Mouse (Mus musculus) right cerebral cortex, postnatal 14 days (tissue): ENCODE measurements around the gene Baz2b.

ENCODE experiments used
- DNase-seq: peaks from one replicate; pipeline ENCODE4 v3.0.0; 2022

Gene Baz2b

DNA sequence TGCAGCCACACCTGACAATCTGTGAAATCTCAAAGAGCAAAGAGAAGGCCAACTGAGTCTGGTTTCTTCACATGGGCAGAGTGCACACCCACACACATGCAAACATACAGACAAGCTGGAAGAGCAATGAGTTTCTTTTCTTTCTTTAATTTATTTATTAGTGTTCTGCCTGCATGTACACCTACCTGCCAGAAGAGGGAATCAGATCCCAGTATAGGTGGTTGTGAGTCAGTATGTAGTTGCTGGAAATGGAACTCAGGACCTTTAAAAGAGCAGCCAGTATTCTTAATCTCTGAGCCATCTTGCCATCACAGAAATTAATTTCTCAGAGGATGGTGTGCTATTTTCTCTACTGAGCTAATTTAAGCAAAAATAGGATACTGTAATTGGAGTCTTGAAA, 164.7 kb downstream of the Baz2b start:
- DNase-seq, result no peak

DNA sequence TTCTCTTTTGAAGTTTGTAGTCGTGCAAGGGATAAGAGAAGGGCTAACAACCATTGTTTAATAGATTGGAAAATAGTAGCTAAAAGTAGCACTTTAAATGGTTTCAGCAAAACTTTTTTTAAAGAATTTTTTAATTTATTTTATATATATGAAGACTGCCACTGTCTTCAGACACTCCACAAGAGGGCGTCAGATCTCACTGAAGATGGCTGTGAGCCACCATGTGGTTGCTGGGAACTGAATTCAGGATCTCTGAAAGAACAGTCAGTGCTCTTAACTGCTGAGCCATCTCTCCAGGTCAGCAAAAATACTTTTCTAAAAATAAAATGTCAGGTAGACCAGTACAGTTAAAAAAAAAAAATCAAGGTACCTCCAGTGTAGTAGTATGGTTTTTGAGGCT, 165.1 kb downstream of the Baz2b start:
- DNase-seq, result no peak

DNA sequence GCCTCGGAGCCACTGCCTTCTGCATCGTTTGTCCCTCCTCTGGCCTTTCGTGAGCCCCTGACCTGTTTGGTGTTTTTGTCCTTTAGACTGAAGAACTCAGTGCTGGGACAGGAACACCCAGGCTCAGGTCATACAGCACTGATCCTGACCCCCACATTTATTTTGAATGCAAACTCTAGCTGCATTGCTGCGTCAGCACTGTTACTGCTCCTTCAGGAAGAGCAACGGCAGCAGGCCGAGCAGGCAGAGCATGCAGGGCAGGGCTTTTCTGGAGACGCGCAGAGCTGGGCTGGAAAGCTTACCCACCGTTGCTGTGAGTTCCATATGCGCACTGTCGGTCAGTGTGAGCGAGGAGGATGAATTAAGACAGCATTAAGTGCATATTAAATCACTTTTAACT, 166.9 kb downstream of the Baz2b start:
- DNase-seq, result no peak

DNA sequence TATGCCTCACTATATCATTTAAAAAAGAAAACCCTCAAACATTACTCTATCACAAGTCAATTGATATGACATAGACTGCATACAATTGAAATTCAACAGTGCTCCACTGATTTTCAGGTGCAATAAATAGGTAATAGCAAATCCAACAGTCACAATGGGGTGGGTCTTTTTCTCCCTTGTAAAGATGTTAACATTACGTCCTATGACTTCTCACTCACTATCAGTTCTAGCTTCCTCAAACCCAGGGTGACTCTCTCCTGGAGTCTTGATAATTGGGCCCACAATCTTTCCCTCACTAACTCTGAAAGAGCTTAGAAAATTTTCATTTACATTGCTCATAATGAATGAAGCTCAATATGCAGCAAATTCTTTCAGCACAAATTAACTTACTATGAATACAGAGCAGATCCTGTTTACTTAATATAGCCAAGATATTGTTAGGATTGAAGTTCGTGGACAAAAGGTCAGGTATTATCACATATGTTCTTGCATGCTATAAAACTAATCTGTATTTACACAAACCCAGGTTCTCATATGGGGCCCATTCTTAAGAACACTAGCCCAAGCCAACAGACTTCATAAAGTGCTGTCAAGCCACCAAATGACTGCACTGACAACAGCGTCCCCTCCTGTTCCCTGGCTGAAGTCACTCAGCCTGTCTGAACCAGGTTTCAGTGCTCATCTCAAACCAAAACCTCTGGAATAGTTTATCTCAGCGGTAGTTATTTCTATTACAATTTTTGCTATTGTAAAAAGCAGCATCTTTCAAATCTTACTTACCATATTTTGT, 168.0 kb downstream of the Baz2b start:
- no peak for DNase-seq

DNA sequence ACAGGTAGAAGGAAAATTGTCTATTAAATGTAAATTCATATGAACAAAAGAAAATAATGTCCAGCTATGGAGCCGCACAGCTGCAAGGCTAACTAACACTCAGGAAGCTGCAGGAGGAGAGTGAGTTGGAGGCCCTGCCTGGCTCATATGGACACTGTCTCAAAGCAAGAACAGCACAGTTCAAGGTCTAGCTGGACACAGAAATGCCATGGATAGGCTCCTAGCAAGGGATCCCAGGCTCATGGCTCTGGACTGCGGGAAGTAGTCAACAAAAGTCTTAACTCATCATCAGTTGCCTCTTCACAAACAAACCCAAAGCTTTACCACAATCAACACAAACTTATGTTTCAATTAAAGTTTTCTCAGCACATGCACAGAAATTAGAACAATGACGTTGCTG, 169.5 kb downstream of the Baz2b start:
- no peak for DNase-seq

DNA sequence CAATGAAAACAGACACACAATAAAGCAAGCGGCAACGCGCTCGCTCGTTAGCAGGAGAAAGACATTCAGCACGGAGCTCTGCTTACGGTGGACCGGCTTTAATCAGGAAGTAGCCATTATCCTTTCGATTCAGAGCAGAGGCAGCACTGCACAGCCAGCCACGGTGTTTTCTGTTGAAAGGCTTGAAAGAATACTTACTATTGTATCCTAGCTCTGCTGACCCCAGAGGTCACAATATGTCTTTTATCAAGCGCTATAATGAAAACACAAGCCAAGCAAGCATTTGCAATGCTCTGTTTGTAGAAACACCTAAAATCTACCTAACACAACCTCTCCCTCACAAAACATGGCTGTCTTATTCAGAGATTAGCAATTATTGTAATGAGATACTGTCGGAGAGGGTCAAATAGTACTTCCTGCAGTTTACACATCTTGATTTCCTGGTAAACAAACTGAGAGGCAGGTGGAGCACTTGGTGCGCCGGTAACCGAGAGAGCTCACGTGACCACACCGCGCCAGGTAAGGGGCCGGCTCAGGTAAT, 172.6 kb downstream of the Baz2b start:
- DNase-seq, result peak; percentile 19

DNA sequence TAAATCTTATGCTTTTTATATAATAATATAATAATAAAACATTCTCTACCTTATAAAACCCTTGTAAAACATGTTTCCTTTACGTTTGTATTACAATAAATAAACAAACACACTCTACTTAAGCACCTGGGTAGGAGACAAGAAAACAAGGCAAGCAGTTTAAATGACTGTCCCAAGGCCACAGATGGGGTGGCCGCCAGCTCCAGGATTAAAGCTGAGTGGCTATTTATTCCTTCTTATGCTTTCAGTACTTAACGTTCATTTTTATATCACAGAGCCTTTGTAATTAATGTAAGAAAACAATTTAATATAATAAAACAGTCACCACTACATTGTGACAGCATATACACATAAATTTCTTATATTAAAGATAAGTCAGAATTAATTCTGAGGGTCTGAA, 173.3 kb downstream of the Baz2b start:
- no peak for DNase-seq

DNA sequence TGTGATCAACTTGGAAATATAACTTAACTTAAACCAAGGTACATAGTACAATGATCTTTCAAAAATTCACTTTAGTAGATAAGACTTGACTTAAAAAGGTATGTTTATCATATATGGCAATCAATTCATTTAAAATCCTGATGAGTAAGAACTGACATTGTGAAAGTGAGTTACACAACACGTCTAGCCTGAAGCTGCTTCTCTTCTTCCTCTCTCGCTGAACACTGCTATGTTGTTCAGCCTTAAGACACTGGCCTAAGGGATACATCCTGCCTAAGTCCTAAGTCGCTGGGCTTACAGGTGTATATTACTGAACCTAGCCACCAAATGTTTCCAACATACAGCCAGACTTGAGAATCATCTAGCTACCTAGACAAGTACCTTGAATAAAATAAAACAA, 178.6 kb downstream of the Baz2b start:
- no peak for DNase-seq

DNA sequence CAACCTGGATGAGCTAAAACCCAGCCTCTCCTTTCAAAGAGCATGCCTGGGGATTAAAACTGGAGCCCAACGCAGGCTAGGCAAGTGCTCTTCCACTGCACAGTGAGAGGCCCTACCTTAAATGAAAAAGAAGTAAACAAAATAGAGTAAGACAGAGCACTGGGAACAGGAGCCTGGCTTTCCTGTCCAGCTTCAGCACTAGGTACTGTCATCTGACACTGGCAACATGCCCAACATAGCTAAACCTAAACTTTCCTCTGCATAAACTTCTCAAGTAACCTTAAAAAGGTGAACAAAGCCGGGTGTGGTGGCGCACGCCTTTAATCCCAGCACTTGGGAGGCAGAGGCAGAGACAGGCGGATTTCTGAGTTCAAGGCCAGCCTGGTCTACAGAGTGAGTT, 180.6 kb downstream of the Baz2b start:
- no peak for DNase-seq

DNA sequence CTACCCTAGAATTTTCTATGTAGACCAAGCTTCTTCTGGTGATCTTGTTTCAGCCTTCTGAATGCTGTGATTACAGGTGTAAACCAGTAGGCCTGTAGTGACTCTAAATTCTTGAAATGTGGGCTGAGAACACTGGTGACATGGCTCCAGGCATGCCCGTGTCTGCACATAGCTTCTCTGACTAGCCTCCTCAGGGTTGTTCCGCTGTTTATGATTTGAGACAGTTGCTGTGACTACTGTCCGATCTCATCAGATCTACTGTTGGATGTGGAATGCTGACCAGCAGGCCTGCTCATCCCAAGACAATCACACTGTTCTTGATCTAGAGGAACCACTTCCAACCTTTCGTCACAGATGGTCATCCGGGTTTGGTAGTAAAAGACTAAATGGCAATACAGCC, 182.5 kb downstream of the Baz2b start:
- no peak for DNase-seq

DNA sequence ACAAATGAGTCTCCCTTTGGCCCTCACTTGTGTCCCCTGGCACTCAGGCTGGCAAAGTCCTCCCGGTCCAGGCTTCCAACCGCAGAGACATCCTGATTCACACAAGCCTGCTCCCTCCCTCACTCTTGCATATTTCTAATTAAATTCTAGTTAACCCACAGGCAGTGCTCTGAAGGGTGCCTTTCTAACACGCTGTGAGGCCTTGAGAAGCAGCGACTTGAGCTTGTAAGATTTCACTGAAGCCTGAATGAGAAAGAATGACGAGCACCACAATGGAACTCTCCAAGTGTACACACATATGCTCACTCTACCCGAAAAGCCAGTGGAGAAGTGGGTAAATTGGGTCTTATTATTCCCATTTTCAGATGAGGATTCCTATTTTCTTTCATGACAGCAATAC, 183.1 kb downstream of the Baz2b start:
- DNase-seq, result no peak

DNA sequence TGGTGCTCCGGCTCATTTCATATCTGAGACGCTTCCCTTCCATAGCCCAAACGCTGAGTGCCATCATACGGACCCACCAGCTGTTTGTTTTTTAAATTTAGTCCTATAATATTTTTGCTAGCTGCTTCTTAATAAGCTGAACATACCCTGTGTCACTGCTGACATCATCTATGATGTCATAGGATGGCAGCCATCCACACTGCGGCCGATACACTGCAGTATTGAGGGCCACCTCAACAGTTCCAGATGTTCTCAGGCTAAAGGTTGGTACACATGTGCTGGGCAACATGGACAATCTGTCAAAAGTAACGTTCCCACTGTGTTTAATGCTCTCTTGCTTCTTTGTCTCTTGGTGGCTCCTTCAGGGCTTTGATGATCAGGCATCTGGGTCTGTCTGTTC, 185.9 kb downstream of the Baz2b start:
- no peak for DNase-seq

DNA sequence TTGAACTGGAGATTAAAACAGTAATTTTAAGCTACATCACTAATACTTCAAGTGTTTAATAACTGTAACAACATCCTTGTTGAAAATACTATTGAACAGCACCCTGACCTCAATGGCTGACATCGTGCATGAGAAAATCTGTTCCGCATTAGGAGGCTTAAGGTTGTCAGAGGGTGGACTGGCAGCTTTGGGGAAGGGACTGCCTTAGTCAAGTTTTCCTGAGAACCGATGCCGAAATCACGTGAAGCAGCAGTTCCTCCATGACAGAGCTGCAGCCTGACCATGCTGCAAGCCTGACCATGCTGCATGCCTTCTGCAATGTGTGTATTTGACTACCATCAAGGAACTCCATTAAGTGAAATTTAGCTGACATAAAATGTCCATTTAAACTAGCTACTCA, 188.1 kb downstream of the Baz2b start:
- no peak for DNase-seq

DNA sequence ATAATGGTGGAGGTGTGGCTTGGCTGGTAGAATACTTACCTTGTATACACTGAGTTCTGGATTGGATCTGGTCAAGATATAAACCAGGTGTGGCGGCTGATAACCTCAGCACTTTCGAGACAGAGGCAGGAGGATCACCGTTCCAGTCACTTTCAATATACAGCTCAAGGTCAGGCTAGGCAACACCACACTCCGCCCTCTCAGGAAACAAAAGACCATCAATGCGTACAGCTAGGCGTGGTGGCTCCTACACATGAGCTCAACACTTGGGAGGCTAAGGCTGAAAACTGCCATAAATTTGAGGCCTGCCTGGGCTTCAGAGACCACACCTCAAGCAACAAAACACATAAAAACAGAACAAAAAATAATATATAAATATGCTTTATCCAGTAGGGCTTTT, 188.5 kb downstream of the Baz2b start:
- DNase-seq, result no peak

DNA sequence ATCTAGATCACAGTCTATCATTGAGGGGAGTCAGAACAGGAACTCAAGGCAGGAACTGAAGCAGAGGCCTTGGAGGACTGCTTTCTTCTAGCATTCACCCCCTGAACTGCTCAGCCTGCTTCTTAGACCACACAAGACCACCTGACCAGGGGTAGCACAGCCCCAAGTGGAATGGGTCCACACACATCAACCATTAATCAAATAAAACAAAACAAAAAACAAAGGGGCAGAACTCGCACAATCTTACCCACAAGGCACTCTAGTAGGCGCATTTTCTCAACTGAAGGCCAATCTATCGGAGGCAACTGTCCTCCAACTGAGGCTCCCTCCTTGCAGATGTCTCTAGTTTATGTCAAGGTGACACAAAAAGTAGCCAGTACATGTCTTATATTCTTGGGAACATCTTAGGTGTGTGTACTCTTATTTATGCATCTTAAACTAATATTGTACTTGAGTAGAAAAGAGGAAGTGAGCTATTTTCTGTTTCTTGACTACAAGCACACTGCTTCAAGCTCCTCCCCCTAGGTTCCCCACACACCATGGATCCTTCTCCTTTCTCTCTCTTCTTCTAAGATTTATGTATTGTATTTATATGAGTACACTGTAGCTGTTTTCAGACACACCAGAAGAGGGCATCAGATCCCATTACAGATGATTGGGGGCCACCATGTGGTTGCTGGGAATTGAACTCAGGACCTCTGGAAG, 189.9 kb downstream of the Baz2b start:
- no peak for DNase-seq

DNA sequence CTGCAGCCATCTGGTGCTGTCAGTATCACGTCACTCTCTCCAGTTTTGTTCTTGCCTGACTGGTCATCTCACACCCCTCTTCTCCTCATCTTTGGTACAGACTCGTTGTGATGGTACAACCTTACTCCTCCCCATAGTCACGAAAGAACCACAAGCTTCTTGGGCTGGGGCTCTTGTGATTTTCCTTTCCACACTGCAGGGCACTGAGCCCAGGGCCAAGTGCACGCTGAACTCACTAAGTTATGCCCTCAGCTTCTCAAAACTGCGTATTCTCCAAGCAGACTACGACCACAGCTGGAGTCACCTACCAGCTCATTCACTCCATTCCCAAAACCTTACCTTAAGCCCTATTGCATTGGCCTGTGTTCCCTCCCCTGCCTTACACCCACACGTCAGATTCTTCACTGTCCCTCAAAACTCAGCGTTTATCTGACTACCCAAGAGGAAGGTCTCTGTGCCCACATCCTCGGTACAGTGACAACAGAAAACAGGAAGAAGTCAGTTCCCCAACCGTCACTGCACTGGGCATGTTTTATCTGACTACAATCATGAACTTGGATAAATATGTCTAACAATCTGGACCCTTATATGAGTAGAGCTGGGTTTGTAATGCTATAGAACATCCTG, 190.7 kb downstream of the Baz2b start:
- no peak for DNase-seq

DNA sequence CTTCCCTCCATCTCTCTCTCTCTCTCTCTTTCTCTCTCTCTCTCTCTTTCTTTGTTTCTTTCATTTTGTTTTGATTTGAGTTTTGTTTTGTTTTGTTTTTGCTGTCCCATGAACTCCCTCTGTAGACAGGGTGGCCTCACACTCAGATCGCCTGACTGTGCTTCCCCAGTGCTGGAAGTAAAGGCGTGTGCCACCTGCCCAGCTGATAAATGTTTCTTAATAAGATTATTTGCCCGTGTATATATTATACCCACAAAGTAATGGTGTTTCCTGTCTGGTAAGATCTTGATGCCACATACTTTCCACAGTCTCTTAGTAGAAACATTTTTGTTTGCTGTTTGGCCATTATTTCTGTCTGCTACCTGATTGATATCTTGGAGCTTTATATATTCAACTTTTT, 198.1 kb downstream of the Baz2b start:
- no peak for DNase-seq

DNA sequence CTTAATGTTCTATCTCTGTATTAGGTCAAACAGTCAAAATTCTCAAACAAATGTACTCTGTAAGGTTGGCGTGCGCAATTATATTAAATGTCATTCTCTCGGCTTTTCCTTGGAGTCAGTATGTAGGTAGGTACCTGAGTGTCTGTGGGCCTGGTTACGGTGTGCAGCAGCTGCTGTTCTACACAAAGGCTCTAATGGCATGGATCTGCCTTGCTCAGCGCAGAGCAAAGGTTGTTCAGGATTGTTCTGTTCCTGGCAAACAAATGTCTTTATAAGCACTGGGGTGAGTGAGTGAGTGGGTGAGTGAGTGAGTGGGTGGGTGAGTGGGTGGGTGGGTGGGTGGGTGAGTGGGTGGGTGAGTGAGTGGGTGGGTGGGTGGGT, 206.0 kb downstream of the Baz2b start:
- DNase-seq, result no peak

DNA sequence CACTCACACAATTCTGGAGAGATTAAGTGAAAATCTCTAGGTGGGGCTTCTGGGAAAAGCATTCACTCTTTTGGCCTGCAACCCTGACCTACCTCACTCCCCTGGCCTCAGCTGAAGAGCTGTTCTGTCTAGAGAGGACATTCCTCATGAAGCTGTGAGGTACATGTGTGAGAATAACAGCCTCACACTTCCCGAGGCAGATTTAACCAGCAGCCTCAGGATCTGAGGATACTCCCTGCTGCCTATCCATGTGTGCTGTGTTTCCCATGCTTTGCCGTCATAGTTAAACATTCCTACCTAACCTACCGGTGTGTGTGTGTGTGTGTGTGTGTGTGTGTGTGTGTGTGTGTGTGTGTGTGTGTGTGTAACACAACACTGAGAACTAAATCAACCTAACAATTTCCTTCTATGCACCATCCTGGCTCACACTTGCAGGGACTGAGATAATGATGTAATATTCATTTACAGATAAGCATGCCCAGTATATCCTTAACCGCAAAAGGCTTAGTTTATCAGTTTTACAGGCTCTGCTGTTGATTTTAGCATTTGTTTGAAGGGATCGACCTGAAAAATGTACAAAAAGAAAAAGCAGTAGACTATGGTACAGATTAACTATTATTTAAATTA, 206.5 kb downstream of the Baz2b start:
- DNase-seq, result no peak

DNA sequence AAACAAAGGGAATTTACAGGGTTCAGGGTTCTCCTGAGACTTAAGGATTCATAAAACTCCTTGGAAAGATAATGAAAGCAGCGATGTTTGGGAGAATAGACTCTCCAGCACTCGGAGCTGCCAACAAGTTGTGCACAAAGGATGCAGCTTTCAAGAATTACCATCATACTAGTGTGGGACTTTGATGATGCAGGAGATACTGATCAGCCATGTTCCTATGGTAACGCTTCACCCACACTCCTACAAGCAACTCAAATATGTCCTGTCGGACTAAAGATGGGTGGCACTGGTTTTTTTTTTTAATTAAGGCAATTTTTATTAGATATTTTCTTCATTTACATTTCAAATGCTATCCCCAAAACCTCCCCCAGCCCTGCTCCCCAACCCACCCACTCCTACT, 209.4 kb downstream of the Baz2b start:
- DNase-seq, result no peak

DNA sequence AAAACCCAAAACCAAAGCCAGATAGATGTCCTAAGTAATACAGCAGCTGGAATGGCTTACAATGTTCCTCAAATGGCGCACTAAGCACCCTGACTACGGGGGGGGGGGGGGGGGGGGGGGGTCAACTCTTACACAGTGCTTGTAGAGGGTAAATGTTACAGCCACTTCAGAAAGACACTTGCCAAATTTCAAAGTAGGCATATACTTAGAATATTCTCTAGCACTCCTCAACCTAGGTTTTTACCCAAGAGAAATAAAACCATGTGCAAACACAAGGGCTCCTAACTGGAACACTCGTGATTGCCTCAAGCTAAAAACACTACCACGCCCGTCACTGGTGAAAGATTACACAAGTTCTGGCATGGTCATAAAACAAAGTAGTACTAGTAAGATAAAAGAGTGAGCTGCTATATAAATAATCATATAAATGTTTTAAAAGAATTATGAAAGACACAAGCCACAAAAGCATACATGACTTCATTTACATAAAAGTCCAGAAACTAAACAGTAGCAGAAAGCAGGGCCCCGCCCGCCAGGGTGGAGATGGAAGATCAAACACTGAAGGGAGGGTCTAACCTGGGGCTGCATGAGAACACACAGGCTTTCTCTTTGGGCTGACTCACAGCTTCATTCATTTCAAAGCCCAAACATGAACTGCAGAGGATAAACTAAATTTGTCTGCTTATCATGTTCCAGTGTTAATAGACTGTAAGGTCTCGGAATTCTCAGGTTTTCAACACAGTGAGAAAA, 212.0 kb downstream of the Baz2b start:
- DNase-seq, result no peak

DNA sequence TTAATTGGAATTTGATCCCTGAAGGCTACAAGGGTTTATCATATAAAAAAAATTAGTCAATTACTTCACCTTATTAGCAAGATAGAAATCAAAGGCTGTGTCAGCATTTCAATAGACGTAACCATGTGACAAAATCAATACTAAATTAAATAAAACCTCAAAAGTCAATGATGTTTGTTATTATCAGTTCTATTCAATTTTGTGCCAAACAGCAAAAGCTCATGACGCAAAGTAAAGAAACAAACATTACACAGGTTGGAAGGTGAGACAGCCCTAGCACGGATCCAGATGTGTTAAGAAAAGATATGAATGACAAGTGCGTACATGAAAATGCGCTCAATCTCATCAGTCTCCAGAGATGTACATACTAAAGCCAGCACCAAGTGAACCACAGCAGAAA, 212.7 kb downstream of the Baz2b start:
- no peak for DNase-seq

DNA sequence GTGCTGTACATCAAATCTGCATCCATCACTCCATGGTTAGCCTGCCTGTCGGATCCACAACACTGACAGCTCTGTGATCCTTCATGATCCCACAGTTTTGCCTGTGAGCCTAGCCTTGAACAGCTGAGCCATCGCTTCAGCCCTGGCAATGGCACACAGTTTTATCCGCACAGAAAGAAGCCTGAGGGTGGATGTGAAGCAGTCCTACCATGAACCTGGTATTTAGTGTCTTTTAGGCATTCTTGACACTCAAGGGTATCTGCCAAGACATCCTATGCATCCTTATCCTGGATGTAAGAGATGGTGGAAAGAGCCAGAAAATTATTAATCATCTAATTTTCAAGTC, 216.5 kb downstream of the Baz2b start:
- no peak for DNase-seq
